Mouse (Mus musculus) inflammation-experienced regulatory T-cells (primary cell): ENCODE results near the gene Smox. TPM values are rescaled to one million over a fixed set of nuclear protein-coding genes. Genes with fewer than 3 reads are reported as not detected.

ENCODE experiments used
- polyA plus RNA-seq, 2 experiments: library from polyadenylated mRNA; unstranded; fragments of 100-300 nt; shearing (Covaris generic); gene quantifications; one replicate each; pipeline ENCODE4 v1.2.1; 2017

Smox gene
- 10 to 100 TPM; 28.6 to 45.5 TPM for polyA plus RNA-seq

DNA sequence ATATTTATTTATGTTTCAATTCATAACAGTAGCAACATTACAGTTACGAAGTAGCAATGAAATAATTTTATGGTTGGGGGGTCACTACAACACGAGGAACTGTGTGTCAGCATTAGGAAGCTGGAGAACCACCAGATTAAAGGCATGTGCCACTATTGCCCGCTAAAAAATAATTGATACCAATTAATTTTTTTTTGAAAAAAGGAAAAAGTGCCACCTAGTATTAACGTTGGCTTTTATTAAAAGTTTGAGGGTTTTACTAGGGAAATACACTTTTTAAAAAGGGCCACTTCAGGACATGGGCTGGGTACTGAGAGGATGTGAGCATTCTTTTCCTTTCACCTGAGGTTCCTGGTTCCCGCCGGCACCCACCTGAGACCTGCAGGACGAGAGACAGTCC, at the start of gene Smox:
TSS of gene Smox (plus strand) at position 301 of the 400 bp plus-strand sequence.

DNA sequence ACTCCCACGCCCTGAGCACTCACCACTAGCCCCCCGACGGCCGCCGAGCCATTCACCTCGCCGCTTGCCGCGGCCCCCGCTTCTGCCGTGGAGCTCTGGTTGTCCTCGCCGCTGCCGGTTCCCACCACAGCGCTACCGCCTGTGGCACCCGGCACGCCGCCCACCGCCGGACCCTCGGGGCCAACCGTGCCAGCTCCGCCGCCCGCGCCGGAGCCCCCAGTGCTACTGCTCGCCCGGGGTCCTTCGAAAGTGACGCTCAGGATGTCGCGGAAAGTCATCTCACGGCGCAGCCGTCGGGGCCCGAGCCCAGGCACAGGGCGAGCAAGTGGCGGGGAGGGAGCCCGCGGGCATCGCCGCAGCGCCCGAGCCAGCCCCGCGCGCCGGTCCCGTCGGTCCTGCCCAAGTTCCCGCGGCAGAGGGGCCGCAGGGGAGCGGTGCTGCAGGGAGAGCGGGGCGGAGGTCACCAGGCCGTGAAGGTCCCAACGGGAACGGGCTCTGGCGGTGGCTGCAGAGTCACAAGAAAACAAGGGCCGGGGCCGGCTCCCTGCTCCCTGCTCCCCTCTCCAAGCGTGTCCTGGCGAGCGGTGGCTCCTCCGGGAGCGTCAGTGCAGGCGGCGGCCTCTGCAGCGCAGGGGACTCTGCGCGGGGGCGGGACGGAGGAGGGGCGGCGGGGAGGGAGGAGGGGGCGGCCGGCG, 70.7 kb downstream of the Smox start, which contains the start of gene Adra1d:
TSS of gene Adra1d (minus strand) at position 393 of the 695 bp plus-strand sequence.

Other genes with a start within 250 kb of the Smox start
- 100 to 1,000 TPM in 1 of 2 experiments, 10 to 100 TPM in 1; 97.9 to 102 TPM for gene Pank2, start 229.0 kb upstream of the Smox start, polyA plus RNA-seq
- 1 to 10 TPM in 1 of 2 experiments, under 1 TPM in 1; 0.77 to 1.5 TPM for gene Rnf24, start 138.6 kb upstream of the Smox start, polyA plus RNA-seq
- under 1 TPM in 1 of 2 experiments, not detected in 1; 0.39 TPM for gene Adra1d, start 70.8 kb downstream of the Smox start, polyA plus RNA-seq